Mouse (Mus musculus) CH12.LX (cell line): ENCODE data around the gene Ltv1. TPM values are rescaled to one million over a fixed set of nuclear protein-coding genes. Genes with fewer than 3 reads are reported as not detected.

ENCODE experiments used
- DNase-seq: peaks from one replicate; pipeline ENCODE4 v3.0.0-alpha.2; 2013; ENCODE audit errors: extremely low read depth
- H3K27ac ChIP-seq: 2 replicates; pipeline ENCODE4 v1.5.1; 2012; ENCODE audit warnings: low read depth, mild to moderate bottlenecking, control low read depth, moderate library complexity; ENCODE audit not compliant: insufficient read depth
- H3K27me3 ChIP-seq: replicated peaks from 2 replicates; pipeline ENCODE3; 2012; ENCODE audit warnings: inconsistent platforms
- H3K36me3 ChIP-seq, 2 experiments: replicated peaks in 1 of 2; 2 replicates each; pipeline versions ENCODE3 to v1.6.1; 2012; ENCODE audit warnings: inconsistent platforms in 1 of 2, low read length in 1 of 2, mild to moderate bottlenecking in 1 of 2, mixed read lengths in 1 of 2, moderate library complexity in 1 of 2; ENCODE audit not compliant: control insufficient read depth in 1 of 2, insufficient read depth in 1 of 2
- H3K4me1 ChIP-seq, 2 experiments: 2 replicates each; pipeline ENCODE4 v1.6.1; 2012; ENCODE audit warnings: inconsistent platforms in 1 of 2, moderate library complexity in 1 of 2; ENCODE audit not compliant: insufficient read depth in 2 of 2, control insufficient read depth in 1 of 2
- H3K4me2 ChIP-seq: 2 replicates; pipeline ENCODE4 v1.6.1; 2012; ENCODE audit warnings: low read depth, mild to moderate bottlenecking, control low read depth; ENCODE audit not compliant: poor library complexity, insufficient read depth, severe bottlenecking
- H3K4me3 ChIP-seq, 3 experiments: fragments of 150-350 bp in 1 of 3; sonication (generic) in 1 of 3; replicated peaks in 1 of 3; 2 replicates each; pipeline versions ENCODE3 to v1.5.1; 2011 to 2012; ENCODE audit warnings: low read depth in 2 of 3, low read length in 2 of 3, mild to moderate bottlenecking in 2 of 3, moderate library complexity in 2 of 3, control low read depth in 1 of 3, improper control_type of control experiment in 1 of 3, inconsistent platforms in 1 of 3, mixed read lengths in 1 of 3; ENCODE audit not compliant: poor library complexity in 1 of 3
- H3K79me2 ChIP-seq: replicated peaks from 2 replicates; pipeline ENCODE4 v1.6.1; 2012; ENCODE audit warnings: mild to moderate bottlenecking, moderate library complexity; ENCODE audit not compliant: control insufficient read depth, poor library complexity, insufficient read depth, severe bottlenecking; ENCODE audit errors: extremely low read depth
- H3K9ac ChIP-seq: 2 replicates; pipeline ENCODE4 v1.6.1; 2012; ENCODE audit warnings: low read depth, mild to moderate bottlenecking, control low read depth, moderate library complexity; ENCODE audit not compliant: insufficient read depth
- H3K9me3 ChIP-seq: replicated peaks from 2 replicates; pipeline ENCODE3; 2012; ENCODE audit warnings: low read length, inconsistent platforms, mixed read lengths
- E2F4 ChIP-seq: IDR thresholded peaks from 2 replicates; pipeline ENCODE4 v1.6.1; 2011; ENCODE audit warnings: low read depth, low read length, improper control_type of control experiment; ENCODE audit not compliant: insufficient replicate concordance
- EP300 ChIP-seq: IDR thresholded peaks from 2 replicates; pipeline ENCODE4 v1.6.1; 2011; ENCODE audit warnings: low read length, improper control_type of control experiment
- GABPA ChIP-seq: IDR thresholded peaks from 2 replicates; pipeline ENCODE4 v1.6.1; 2012; ENCODE audit warnings: low read depth, low read length, improper control_type of control experiment, inconsistent platforms; ENCODE audit not compliant: insufficient replicate concordance
- HCFC1 ChIP-seq: IDR thresholded peaks from 2 replicates; pipeline ENCODE4 v1.6.1; 2012; ENCODE audit warnings: low read depth, mild to moderate bottlenecking, inconsistent platforms, low read length, improper control_type of control experiment
- IRF4 ChIP-seq: IDR thresholded peaks from 2 replicates; pipeline ENCODE4 v1.6.1; 2014; ENCODE audit warnings: low read depth, mild to moderate bottlenecking, inconsistent platforms, low read length, improper control_type of control experiment
- JUND ChIP-seq: conservative IDR thresholded peaks from 2 replicates; pipeline ENCODE4 v1.6.1; 2011; ENCODE audit warnings: low read depth, low read length, improper control_type of control experiment
- MAFK ChIP-seq: IDR thresholded peaks from 2 replicates; pipeline ENCODE4 v1.6.1; 2011; ENCODE audit warnings: low read length, improper control_type of control experiment; ENCODE audit not compliant: insufficient replicate concordance
- NELFE ChIP-seq: IDR thresholded peaks from 2 replicates; pipeline ENCODE4 v1.6.1; 2011; ENCODE audit warnings: low read depth, low read length, improper control_type of control experiment
- NRF1 ChIP-seq: IDR thresholded peaks from 2 replicates; pipeline ENCODE4 v1.6.1; 2014; ENCODE audit warnings: low read depth, mild to moderate bottlenecking, inconsistent platforms, low read length, improper control_type of control experiment, moderate library complexity
- PAX5 ChIP-seq: IDR thresholded peaks from 2 replicates; pipeline ENCODE4 v1.6.1; 2012; ENCODE audit warnings: low read length, inconsistent platforms, mixed read lengths
- POLR2AphosphoS2 ChIP-seq: IDR thresholded peaks from 2 replicates; pipeline ENCODE4 v1.6.1; 2011; ENCODE audit warnings: low read depth, low read length, improper control_type of control experiment
- RCOR1 ChIP-seq: conservative IDR thresholded peaks from 2 replicates; pipeline ENCODE4 v1.6.1; 2012; ENCODE audit warnings: low read depth, mild to moderate bottlenecking, inconsistent platforms, low read length, improper control_type of control experiment
- SIN3A ChIP-seq: IDR thresholded peaks from 2 replicates; pipeline ENCODE4 v1.6.1; 2012; ENCODE audit warnings: low read length, improper control_type of control experiment, inconsistent platforms
- TBP ChIP-seq: conservative IDR thresholded peaks from 2 replicates; pipeline ENCODE4 v1.6.1; 2011; ENCODE audit warnings: low read depth, low read length, improper control_type of control experiment
- ZC3H11A ChIP-seq: IDR thresholded peaks from 2 replicates; pipeline ENCODE4 v1.6.1; 2012; ENCODE audit warnings: low read depth, mild to moderate bottlenecking, inconsistent platforms, low read length, improper control_type of control experiment
- ZNF384 ChIP-seq: IDR thresholded peaks from 2 replicates; pipeline ENCODE4 v1.6.1; 2012; ENCODE audit warnings: low read depth, low read length, improper control_type of control experiment, inconsistent platforms
- dilution Hi-C: fragments of 300-500 bp; cut with MboI; formaldehyde crosslinking; loops from 2 replicates; pipeline ENCODE4 v1.14.3; 2020; ENCODE audit warnings: low sequenced_read_pairs; ENCODE audit not compliant: extremely low pct_unique_long_range_greater_than_20kb, extremely low pct_ligation_motif_present
- in situ Hi-C: fragments of 300-500 bp; cut with MboI; formaldehyde crosslinking; loops from 3 replicates; pipeline ENCODE4 v1.14.3; 2019; ENCODE audit warnings: low sequenced_read_pairs, low pct_ligation_motif_present, low pct_unique_long_range_greater_than_20kb, mixed read lengths
- polyA plus RNA-seq: library from polyadenylated mRNA; unstranded; fragments of >175 nt; gene quantifications from 2 replicates; pipeline ENCODE4 v1.2.1, GENCODE M21; 2012; ENCODE audit warnings: low read depth; ENCODE audit not compliant: insufficient read length
- total RNA-seq, 2 experiments: library from RNA; depleted of rRNA; stranded (reverse); fragments of 300-350 nt in 1 of 2; fragments of >200 nt in 1 of 2; gene quantifications; 2 replicates each; pipeline ENCODE4 v1.2.3; 2012 to 2014

The Ltv1 gene
- total and polyA plus RNA-seq, 3 experiments = 32.1 to 93.4 (median 66.0) TPM

DNA sequence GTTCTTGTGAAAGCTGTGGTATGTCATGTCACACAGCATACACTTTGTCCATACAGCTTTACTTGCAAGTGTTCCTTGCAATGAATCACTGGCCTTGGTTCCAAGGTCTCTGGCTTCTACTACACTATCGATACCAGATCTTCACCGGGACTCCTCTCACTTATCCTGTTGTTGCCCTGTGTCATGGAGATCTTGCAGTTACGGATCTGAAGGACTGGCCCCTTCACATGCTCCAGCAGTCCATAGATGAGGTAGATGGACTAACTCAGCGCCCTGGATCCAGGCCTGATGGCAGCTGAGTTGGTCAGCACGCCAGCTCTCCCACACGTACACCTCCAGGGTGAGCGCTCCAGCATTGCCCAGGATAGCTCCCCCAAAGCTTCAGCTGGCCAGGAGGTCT is 57.7 kb downstream of the Ltv1 start:
- in situ Hi-C loops (no loop called here), dilution Hi-C loops (no loop called here)
- TF ChIP-seq HCFC1 (no peak), POLR2AphosphoS2 (no peak), JUND (no peak), MAFK (no peak), PAX5 (no peak), GABPA (no peak), EP300 (no peak), NELFE (no peak), ZC3H11A (no peak), E2F4 (no peak), IRF4 (no peak), RCOR1 (no peak), TBP (no peak), ZNF384 (no peak), SIN3A (no peak), NRF1 (no peak)
- Histone ChIP-seq H3K4me3 (no peak overlapping the region), H3K27me3 (no peaks in the 10 kb centered on the region), H3K4me2 (no peak overlapping the region), H3K9me3 (no peaks in the 10 kb centered on the region), H3K27ac (no peak overlapping the region), H3K4me1 (no peaks in the 10 kb centered on the region), H3K79me2 (no peaks in the 10 kb centered on the region), H3K36me3 (no peaks in the 10 kb centered on the region), H3K9ac (no peak overlapping the region)
- no peak for DNase-seq

DNA sequence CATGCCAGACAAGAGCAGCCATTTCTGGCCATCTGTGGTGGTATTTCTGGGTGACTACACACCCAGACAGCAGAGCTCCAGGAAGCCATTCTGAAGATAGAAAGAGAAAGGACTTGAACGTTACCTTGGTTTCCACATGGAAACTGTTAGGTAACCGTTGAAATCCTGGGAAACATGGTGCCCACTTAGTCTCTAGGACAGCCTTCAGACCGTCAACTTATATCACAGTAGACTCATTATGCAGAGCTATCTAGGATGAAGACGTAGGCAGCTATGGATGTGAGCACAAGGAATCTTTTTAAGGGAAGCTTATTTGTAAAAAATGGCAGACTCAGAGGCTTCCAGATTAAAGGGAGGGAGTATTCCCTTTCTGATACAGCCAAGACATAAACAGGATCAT is 59.1 kb downstream of the Ltv1 start:
- Histone ChIP-seq H3K9ac (no peak overlapping the region), H3K9me3 (no peaks in the 10 kb centered on the region), H3K36me3 (no peaks in the 10 kb centered on the region), H3K4me1 (no peaks in the 10 kb centered on the region), H3K27ac (no peak overlapping the region), H3K4me2 (no peak overlapping the region), H3K27me3 (no peaks in the 10 kb centered on the region), H3K4me3 (no peak overlapping the region), H3K79me2 (no peaks in the 10 kb centered on the region)
- TF ChIP-seq JUND (no peak), RCOR1 (no peak)
- dilution Hi-C loops (no loop called here), in situ Hi-C loops (no loop called here)
- no peak for DNase-seq

Other genes starting within 250 kb of the Ltv1 start
- gene Stx11, start 228.9 kb downstream of the Ltv1 start, total RNA-seq (2012; rRNA removed) = 33.7 and 49.8 TPM in 2 replicates
- gene Stx11, start 228.9 kb downstream of the Ltv1 start, total RNA-seq (2014; rRNA removed) = 42.3 and 47.7 TPM in 2 replicates
- gene Stx11, start 228.9 kb downstream of the Ltv1 start, polyA plus RNA-seq = 22.2 and 23.4 TPM in 2 replicates
- gene Sf3b5, start 187.8 kb downstream of the Ltv1 start, total RNA-seq (2012; rRNA removed) = 49.1 and 49.6 TPM in 2 replicates
- gene Sf3b5, start 187.8 kb downstream of the Ltv1 start, total RNA-seq (2014; rRNA removed) = 41.8 and 51.3 TPM in 2 replicates
- 36.6 and 41.9 TPM in 2 replicates for gene Sf3b5, start 187.8 kb downstream of the Ltv1 start, polyA plus RNA-seq
- 0.42 and 1.7 TPM in 2 replicates for gene Plagl1, start 132.7 kb downstream of the Ltv1 start, total RNA-seq (2012; rRNA removed)
- 0.04 and 0.48 TPM in 2 replicates for gene Plagl1, start 132.7 kb downstream of the Ltv1 start, total RNA-seq (2014; rRNA removed)
- 0.22 and 0.87 TPM in 2 replicates for gene Plagl1, start 132.7 kb downstream of the Ltv1 start, polyA plus RNA-seq
- gene Zc2hc1b, start 15.1 kb downstream of the Ltv1 start, total RNA-seq (2012; rRNA removed) = not detected in 2 replicates
- not detected in 2 replicates for gene Zc2hc1b, start 15.1 kb downstream of the Ltv1 start, total RNA-seq (2014; rRNA removed)
- gene Zc2hc1b, start 15.1 kb downstream of the Ltv1 start, polyA plus RNA-seq = not detected in 2 replicates